Mouse (Mus musculus) limb, embryonic 14.5 days (tissue): ENCODE measurements around the gene Bloc1s5. TPM values are rescaled to one million over a fixed set of nuclear protein-coding genes. Genes with fewer than 3 reads are reported as not detected.
A peak's percentile ranks its signal among the peaks of the same experiment; 100 is the strongest.

Experiments
- ATAC-seq: fragments of 200-750 bp; cut with Nextera tagmentation; 2 replicates; pipeline ENCODE4 v1.8.0; 2017; ENCODE audit warnings: low read depth, moderate number of reproducible peaks, moderate TSS enrichment; ENCODE audit not compliant: low FRiP score
- DNase-seq: peaks from one replicate; pipeline ENCODE4 v3.0.0-alpha.2; 2015; ENCODE audit warnings: low spot score
- H3K27ac ChIP-seq: fragments of 300-500 bp; sonication (generic); replicated peaks from 2 replicates; pipeline ENCODE4 v1.5.1; 2014; ENCODE audit warnings: low read depth, mild to moderate bottlenecking, low read length, moderate library complexity, mixed read lengths
- H3K27me3 ChIP-seq: fragments of 300-500 bp; sonication (generic); 2 replicates; pipeline ENCODE4 v1.6.1; 2014; ENCODE audit warnings: low read length, mixed read lengths; ENCODE audit not compliant: control insufficient read depth, insufficient read depth
- H3K36me3 ChIP-seq: fragments of 300-500 bp; sonication (generic); 2 replicates; pipeline ENCODE4 v1.6.1; 2014; ENCODE audit warnings: mild to moderate bottlenecking, low read length, moderate library complexity, mixed read lengths; ENCODE audit not compliant: control insufficient read depth, insufficient read depth
- H3K4me1 ChIP-seq: fragments of 300-500 bp; sonication (generic); 2 replicates; pipeline ENCODE4 v1.6.1; 2014; ENCODE audit warnings: antibody characterized with exemption, low read length, mixed read lengths; ENCODE audit not compliant: control insufficient read depth, insufficient read depth
- H3K4me2 ChIP-seq: fragments of 300-500 bp; sonication (generic); replicated peaks from 2 replicates; pipeline ENCODE4 v1.6.1; 2014; ENCODE audit warnings: low read depth, mild to moderate bottlenecking, low read length, moderate library complexity; ENCODE audit not compliant: severe bottlenecking
- H3K4me3 ChIP-seq: fragments of 300-500 bp; sonication (generic); replicated peaks from 2 replicates; pipeline ENCODE4 v1.5.1; 2014; ENCODE audit warnings: low read length
- H3K9ac ChIP-seq: fragments of 300-500 bp; sonication (generic); 2 replicates; pipeline ENCODE4 v1.6.1; 2014; ENCODE audit warnings: mild to moderate bottlenecking, low read depth, low read length, moderate library complexity; ENCODE audit not compliant: severe bottlenecking
- H3K9me3 ChIP-seq: fragments of 300-500 bp; sonication (generic); 2 replicates; pipeline ENCODE4 v1.6.1; 2016; ENCODE audit warnings: low read length; ENCODE audit not compliant: control insufficient read depth
- POLR2A ChIP-seq: fragments of 200-500 bp; IDR thresholded peaks from 2 replicates; pipeline ENCODE4 v1.8.0; 2012; ENCODE audit warnings: inconsistent platforms, mild to moderate bottlenecking, moderate library complexity, borderline replicate concordance; ENCODE audit not compliant: insufficient read depth, insufficient read length; ENCODE audit errors: extremely low read depth
- WGBS: fragments of 180-500 bp; shearing (Covaris S2); extraction: QIAGEN DNeasy Blood & Tissue Kit; methylation state at CpG from one replicate; pipeline ENCODE4 v1.1.7; 2014; 5-methylcytosine and 5-hydroxymethylcytosine counted together
- polyA plus RNA-seq, 2 experiments: library from polyadenylated mRNA; depleted of rRNA in 1 of 2; stranded (reverse) in 1 of 2; unstranded in 1 of 2; fragments of >200 nt; fragmentation: Nextera tagmentation in 1 of 2; extraction: Ambion mirVana in 1 of 2; gene quantifications; 2 replicates each; pipeline versions ENCODE4 v1.2.1 to v1.2.3; 2012 to 2014

Gene Bloc1s5
- polyA plus RNA-seq, 2 experiments, result 6.8 to 19.2 TPM

- DNase-seq, result no peak
- Histone ChIP-seq H3K36me3 (no peaks in the 10 kb centered on the region; the same call in 1 of the 2 replicates), H3K4me3 (no peak overlapping the region), H3K4me2 (no peak overlapping the region), H3K9ac (no peak overlapping the region), H3K27me3 (no peaks in the 10 kb centered on the region), H3K4me1 (no peaks in the 10 kb centered on the region), H3K27ac (no peak overlapping the region), H3K9me3 (no peaks in the 10 kb centered on the region)
- TF ChIP-seq POLR2A, result no peak
- WGBS, result 86% methylated on average over 11 of the region's 11 CpGs
- ATAC-seq, result no peak
Observed at GRCm38 (mm10) chr13:38600811-38601210, 34.1 kb downstream of the Bloc1s5 start.

DNA sequence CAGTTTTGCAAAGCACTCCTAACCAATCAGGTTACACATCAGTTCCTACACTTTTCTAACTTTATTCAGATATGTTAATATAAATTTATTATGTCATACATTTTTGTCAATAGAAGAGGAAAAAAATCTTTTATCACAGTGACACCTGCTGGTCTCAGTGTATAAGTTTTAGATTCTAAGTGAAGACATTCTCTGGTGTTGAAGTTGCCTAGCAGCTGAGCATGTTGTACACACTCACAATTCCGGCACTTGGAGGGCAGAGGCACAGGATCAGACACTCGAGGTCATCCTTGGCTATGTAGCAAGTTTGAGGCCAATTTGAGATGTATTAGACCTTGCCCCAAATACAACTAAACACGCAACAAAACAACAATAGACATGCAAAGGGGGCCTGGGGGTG, 37.8 kb downstream of the Bloc1s5 start:
- Histone ChIP-seq H3K4me3 (no peak overlapping the region), H3K9ac (no peak overlapping the region), H3K4me2 (no peak overlapping the region), H3K9me3 (no peaks in the 10 kb centered on the region), H3K4me1 (peaks cover 6% of the 10 kb centered on the region; the same call in 1 of the 2 replicates), H3K27ac (no peak overlapping the region), H3K36me3 (no peaks in the 10 kb centered on the region), H3K27me3 (no peaks in the 10 kb centered on the region)
- DNase-seq (peak; percentile 32), ATAC-seq (no peak)
- 80% methylated on average over 3 of the region's 3 CpGs for WGBS
- no peak for TF ChIP-seq POLR2A

DNA sequence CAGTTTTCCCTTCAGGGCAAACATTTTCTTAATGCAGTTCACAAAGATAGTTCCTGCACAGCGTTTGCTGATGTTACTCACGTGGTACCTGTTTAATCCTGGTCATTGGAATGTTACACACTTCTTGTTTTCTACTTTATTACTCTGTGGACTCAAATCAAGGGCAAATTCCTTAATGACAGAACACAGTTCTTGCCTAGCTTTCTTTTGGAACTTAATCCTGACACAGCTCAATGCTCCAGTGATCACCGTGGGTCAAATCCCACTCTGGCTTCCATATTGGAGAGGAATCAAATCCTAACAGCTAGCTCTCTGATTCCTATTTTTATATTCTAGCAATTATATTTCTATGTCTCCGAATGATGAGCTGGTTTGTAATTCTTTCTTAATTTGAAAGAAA, 38.4 kb downstream of the Bloc1s5 start:
- no peak overlapping the region for H3K4me2 ChIP-seq
- no peaks in the 10 kb centered on the region for H3K27me3 ChIP-seq
- DNase-seq (no peak), ATAC-seq (no peak)
- no peaks in the 10 kb centered on the region for H3K36me3 ChIP-seq
- H3K4me3 ChIP-seq, result no peak overlapping the region
- no peak overlapping the region for H3K9ac ChIP-seq
- peaks cover 6% of the 10 kb centered on the region; the same call in 1 of the 2 replicates for H3K4me1 ChIP-seq
- TF ChIP-seq POLR2A, result no peak
- WGBS, result 72% methylated on average over 4 of the region's 4 CpGs
- no peak overlapping the region for H3K27ac ChIP-seq
- no peaks in the 10 kb centered on the region for H3K9me3 ChIP-seq

DNA sequence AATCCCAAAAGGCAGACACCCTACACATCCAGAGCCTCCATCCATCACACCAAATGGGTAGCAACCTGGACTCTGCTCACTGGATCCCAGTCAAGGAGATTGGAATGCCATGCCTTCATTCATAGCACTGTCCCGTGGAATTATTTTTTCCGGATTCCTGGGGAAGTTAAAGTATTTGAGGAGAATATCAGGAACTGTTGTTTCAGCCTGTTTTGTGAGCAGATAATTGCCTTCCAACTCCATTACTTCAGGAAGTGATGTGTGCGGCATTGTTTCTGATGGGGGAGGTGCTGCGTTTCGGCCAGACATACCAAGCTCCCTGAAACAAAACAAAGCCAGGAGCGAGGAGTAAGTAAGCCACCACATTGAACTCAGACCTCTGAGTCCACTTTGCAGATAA, 41.8 kb downstream of the Bloc1s5 start:
- no peaks in the 10 kb centered on the region for H3K27me3 ChIP-seq
- H3K9me3 ChIP-seq, result no peaks in the 10 kb centered on the region
- no peak overlapping the region for H3K4me3 ChIP-seq
- 58% methylated on average over 6 of the region's 6 CpGs for WGBS
- H3K4me2 ChIP-seq, result no peak overlapping the region
- no peaks in the 10 kb centered on the region for H3K36me3 ChIP-seq
- no peak overlapping the region for H3K27ac ChIP-seq
- H3K9ac ChIP-seq, result no peak overlapping the region
- H3K4me1 ChIP-seq, result peaks cover 6% of the 10 kb centered on the region; the same call in 1 of the 2 replicates
- DNase-seq (no peak), ATAC-seq (no peak)
- TF ChIP-seq POLR2A, result no peak

- Histone ChIP-seq H3K9me3 (no peaks in the 10 kb centered on the region), H3K9ac (no peak overlapping the region), H3K4me2 (no peak overlapping the region), H3K27me3 (no peaks in the 10 kb centered on the region), H3K36me3 (no peaks in the 10 kb centered on the region), H3K4me3 (no peak overlapping the region), H3K27ac (no peak overlapping the region), H3K4me1 (no peaks in the 10 kb centered on the region; the same call in 1 of the 2 replicates)
- ATAC-seq, result no peak
- no peak for DNase-seq
- TF ChIP-seq POLR2A, result no peak
- 89% methylated on average over 5 of the region's 5 CpGs for WGBS
Observed at GRCm38 (mm10) chr13:38587350-38587749, 47.6 kb downstream of the Bloc1s5 start.

GRCm38 (mm10) chr13:38586451-38586850, 48.5 kb downstream of the Bloc1s5 start:
- Histone ChIP-seq H3K27me3 (no peaks in the 10 kb centered on the region), H3K4me2 (no peak overlapping the region), H3K9me3 (no peaks in the 10 kb centered on the region), H3K9ac (no peak overlapping the region), H3K27ac (no peak overlapping the region), H3K4me1 (no peaks in the 10 kb centered on the region; the same call in 1 of the 2 replicates), H3K36me3 (no peaks in the 10 kb centered on the region), H3K4me3 (no peak overlapping the region)
- WGBS, result 89% methylated on average over 4 of the region's 4 CpGs
- TF ChIP-seq POLR2A, result no peak
- ATAC-seq (no peak), DNase-seq (no peak)
